Mouse (Mus musculus) C2C12 (cell line): ENCODE data around the gene Spon1. TPM values are rescaled to one million over a fixed set of nuclear protein-coding genes. Genes with fewer than 3 reads are reported as not detected.

Experiments used
- H3K27me3 ChIP-seq: one replicate; pipeline ENCODE4 v1.6.1; 2011; ENCODE audit not compliant: control insufficient read depth, insufficient read depth, insufficient read length
- H3K36me3 ChIP-seq: one replicate; pipeline ENCODE4 v1.6.1; 2011; ENCODE audit not compliant: control insufficient read depth, insufficient read depth
- H3K4me3 ChIP-seq: one replicate; pipeline ENCODE4 v1.5.1; 2011; ENCODE audit warnings: mild to moderate bottlenecking, control low read depth; ENCODE audit not compliant: poor library complexity, insufficient read depth, severe bottlenecking
- H3K79me2 ChIP-seq: one replicate; pipeline ENCODE4 v1.6.1; 2011; ENCODE audit not compliant: control insufficient read depth, insufficient read depth
- H3K79me3 ChIP-seq: one replicate; pipeline ENCODE4 v1.6.1; 2011; ENCODE audit warnings: low read depth, control low read depth
- H3ac ChIP-seq: one replicate; pipeline ENCODE3; 2011; ENCODE audit warnings: low read depth; ENCODE audit not compliant: control insufficient read depth, insufficient read length
- CEBPB ChIP-seq: IDR thresholded peaks from one replicate; pipeline ENCODE4 v1.6.1; 2011; ENCODE audit warnings: low read depth, mild to moderate bottlenecking, control low read depth, moderate library complexity
- CTCF ChIP-seq: IDR thresholded peaks from one replicate; pipeline ENCODE4 v1.5.1; 2011; ENCODE audit not compliant: control insufficient read depth, insufficient read depth, insufficient read length
- FOSL1 ChIP-seq: IDR thresholded peaks from one replicate; pipeline ENCODE4 v1.8.0; 2011; ENCODE audit warnings: mild to moderate bottlenecking, low read length; ENCODE audit not compliant: poor library complexity, insufficient read depth, severe bottlenecking
- MAX ChIP-seq: IDR thresholded peaks from one replicate; pipeline ENCODE4 v1.6.1; 2011; ENCODE audit warnings: mild to moderate bottlenecking, control low read depth
- MYOD1 ChIP-seq: IDR thresholded peaks from one replicate; pipeline ENCODE4 v1.6.1; 2011; ENCODE audit warnings: low read depth; ENCODE audit not compliant: control insufficient read depth, insufficient read length
- MYOG ChIP-seq: IDR thresholded peaks from one replicate; pipeline ENCODE4 v1.6.1; 2011; ENCODE audit not compliant: control insufficient read depth, insufficient read length; ENCODE audit errors: extremely low read depth
- USF1 ChIP-seq: IDR thresholded peaks from one replicate; pipeline ENCODE4 v1.6.1; 2011; ENCODE audit warnings: low read depth, mild to moderate bottlenecking, control low read depth, moderate library complexity
- polyA plus RNA-seq: library from polyadenylated mRNA; unstranded; fragments of >200 nt; fragmentation: generic; extraction: Trizol; gene quantifications from one replicate; pipeline ENCODE4 v1.2.1, GENCODE M21; 2012; ENCODE audit warnings: missing spikeins

Spon1 gene
- polyA plus RNA-seq, 1 experiment = 0.06 TPM

- Histone ChIP-seq H3K36me3 (no peaks in the 10 kb centered on the region), H3K27me3 (no peaks in the 10 kb centered on the region), H3K4me3 (no peak overlapping the region), H3K79me2 (peaks cover 92% of the 10 kb centered on the region), H3ac (no peak overlapping the region), H3K79me3 (peaks cover 71% of the 10 kb centered on the region)
- TF ChIP-seq CTCF = peak; percentile 74
- TF ChIP-seq MYOG = no peak
Measured at GRCm38 (mm10) chr7:114066529-114067178, 300.9 kb downstream of the Spon1 start.

DNA sequence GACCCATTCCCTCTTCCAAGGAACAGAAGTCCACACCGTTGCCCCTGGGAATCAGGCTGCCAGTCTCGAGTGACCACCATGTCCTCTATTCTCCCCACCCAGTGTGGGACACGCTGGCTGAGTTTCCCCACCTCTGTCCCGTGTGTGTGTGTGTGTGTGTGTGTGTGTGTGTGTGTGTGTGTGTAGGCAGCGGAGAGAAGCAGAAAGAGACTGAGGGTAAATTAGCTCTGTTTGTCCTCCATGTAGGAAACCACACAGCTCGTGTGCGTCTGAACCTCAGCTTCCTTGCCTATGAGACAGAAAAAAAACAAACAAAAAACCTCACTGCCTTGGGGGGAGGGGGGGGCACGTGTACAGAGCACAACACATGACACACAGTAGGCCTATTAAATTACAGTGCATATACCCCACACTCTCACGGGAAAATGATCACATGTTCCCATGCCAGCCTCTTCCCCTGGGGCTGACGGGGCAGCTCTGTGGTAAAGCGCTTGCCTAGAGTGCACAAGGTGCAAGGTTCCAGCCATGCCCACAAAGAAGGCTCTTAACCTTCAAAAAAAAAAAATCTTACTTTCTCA lies 303.2 kb downstream of the Spon1 start:
- no peaks in the 10 kb centered on the region for H3K36me3 ChIP-seq

DNA sequence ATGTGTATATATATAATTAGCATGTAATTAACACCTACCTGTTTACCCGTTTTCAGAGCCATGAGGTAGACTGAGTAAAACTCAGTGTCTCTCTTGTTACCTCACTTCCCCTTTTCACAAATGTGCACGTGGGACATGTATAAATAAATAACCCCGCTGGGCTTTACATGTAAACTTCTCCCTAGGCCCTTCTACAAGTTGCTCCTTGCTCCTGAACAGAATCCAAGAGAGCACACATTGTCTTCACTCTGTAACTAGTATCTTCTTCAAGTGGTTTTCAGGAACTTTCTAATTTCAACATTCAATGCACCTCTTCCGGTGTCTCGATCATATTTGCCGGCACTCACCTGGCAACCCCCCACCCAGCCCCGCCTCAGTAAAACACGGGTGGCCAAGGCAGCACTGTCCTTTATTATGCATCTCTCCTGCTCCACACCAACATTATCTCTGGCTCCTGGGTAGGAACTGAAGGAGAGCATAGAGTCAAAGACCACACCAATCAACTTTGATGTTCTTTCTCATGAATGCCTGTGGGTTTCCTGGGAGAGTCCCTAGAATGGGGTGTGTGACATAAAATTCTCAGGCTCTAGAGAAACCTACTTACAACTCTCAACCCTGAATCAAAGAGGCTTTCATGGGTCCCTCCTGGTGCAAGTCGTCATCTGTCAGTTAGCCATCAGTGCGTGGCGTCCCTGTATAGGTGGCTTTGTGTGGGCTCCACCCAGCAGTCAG lies 304.1 kb downstream of the Spon1 start:
- no peak overlapping the region for H3ac ChIP-seq
- H3K79me3 ChIP-seq = peaks cover 73% of the 10 kb centered on the region
- no peaks in the 10 kb centered on the region for H3K27me3 ChIP-seq
- TF ChIP-seq FOSL1 (no peak), CTCF (no peak), USF1 (no peak), MYOD1 (no peak), MAX (no peak), CEBPB (no peak), MYOG (no peak)
- peaks cover 100% of the 10 kb centered on the region for H3K79me2 ChIP-seq
- no peak overlapping the region for H3K4me3 ChIP-seq
- no peaks in the 10 kb centered on the region for H3K36me3 ChIP-seq

More for the DNA sequence above, 303.2 kb downstream of the Spon1 start:
- no peak for TF ChIP-seq USF1
- TF ChIP-seq MAX = no peak
- no peak for TF ChIP-seq MYOG
- no peak for TF ChIP-seq CTCF
- TF ChIP-seq MYOD1 = no peak
- no peak for TF ChIP-seq CEBPB
- TF ChIP-seq FOSL1 = no peak
- Histone ChIP-seq H3K79me2 (peaks cover 98% of the 10 kb centered on the region), H3K4me3 (no peak overlapping the region), H3K27me3 (no peaks in the 10 kb centered on the region), H3ac (no peak overlapping the region), H3K79me3 (peaks cover 71% of the 10 kb centered on the region)

- Histone ChIP-seq H3K27me3 (no peaks in the 10 kb centered on the region), H3K36me3 (no peaks in the 10 kb centered on the region), H3K79me2 (peaks cover 99% of the 10 kb centered on the region), H3ac (no peak overlapping the region), H3K4me3 (no peak overlapping the region), H3K79me3 (peaks cover 70% of the 10 kb centered on the region)
- no peak for TF ChIP-seq CEBPB
- TF ChIP-seq FOSL1 = no peak
- no peak for TF ChIP-seq USF1
- TF ChIP-seq MYOG = no peak
- TF ChIP-seq MYOD1 = peak; percentile 3
- TF ChIP-seq MAX = peak; percentile 15
- no peak for TF ChIP-seq CTCF
Measured at GRCm38 (mm10) chr7:114070458-114070840, 304.7 kb downstream of the Spon1 start.

GRCm38 (mm10) chr7:114071395-114071794 lies 305.6 kb downstream of the Spon1 start:
- Histone ChIP-seq H3K4me3 (no peak overlapping the region), H3K79me3 (peaks cover 68% of the 10 kb centered on the region), H3K79me2 (peaks cover 99% of the 10 kb centered on the region), H3ac (no peak overlapping the region), H3K27me3 (no peaks in the 10 kb centered on the region), H3K36me3 (no peaks in the 10 kb centered on the region)
- no peak for TF ChIP-seq CTCF
- no peak for TF ChIP-seq CEBPB
- TF ChIP-seq FOSL1 = no peak
- TF ChIP-seq USF1 = no peak
- TF ChIP-seq MYOG = no peak
- TF ChIP-seq MYOD1 = peak; percentile 10
- TF ChIP-seq MAX = no peak
